Mouse (Mus musculus): Measurements from ENCODE around the gene Sun3. TPM values are rescaled to one million over a fixed set of nuclear protein-coding genes. Genes with fewer than 3 reads are reported as not detected.

Sun3 gene
- 0.08 TPM in 1 of 2 replicates, not detected in the other for polyA plus RNA-seq (2012; rRNA removed)

GRCm38 (mm10) chr11:9048703-9049060 lies at the start of gene Sun3:
Sun3 (minus strand) TSS chr11:9048991.
- no peak for TF ChIP-seq CTCF (IDR thresholded peaks at IDR 0.05; ENCODE audit: extremely low read depth, insufficient read depth, low read length)
- peak within 1 kb of the TSS; percentile 47 for H3K4me3 ChIP-seq (ENCODE audit: insufficient read depth, low read length)
- H3K27ac ChIP-seq (ENCODE audit: insufficient read depth, low read length) = no peak within 1 kb of the TSS
- H3K4me1 ChIP-seq (ENCODE audit: control insufficient read depth, insufficient read depth, low read length) = peaks cover 3% of the 10 kb centered on the region

- TF ChIP-seq POLR2A (IDR thresholded peaks at IDR 0.05; ENCODE audit: extremely low read depth, insufficient read depth, low read length) = no peak
- no peak for TF ChIP-seq CTCF (IDR thresholded peaks at IDR 0.05; ENCODE audit: extremely low read depth, insufficient read depth, low read length)
- Histone ChIP-seq H3K4me1 (ENCODE audit: control insufficient read depth, insufficient read depth, low read length) (no peaks in the 10 kb centered on the region), H3K4me3 (ENCODE audit: insufficient read depth, low read length) (no peak overlapping the region), H3K27ac (ENCODE audit: insufficient read depth, low read length) (no peak overlapping the region)
These were observed 27.7 kb upstream of the Sun3 start for GRCm38 (mm10) chr11:9076444-9076843.

DNA sequence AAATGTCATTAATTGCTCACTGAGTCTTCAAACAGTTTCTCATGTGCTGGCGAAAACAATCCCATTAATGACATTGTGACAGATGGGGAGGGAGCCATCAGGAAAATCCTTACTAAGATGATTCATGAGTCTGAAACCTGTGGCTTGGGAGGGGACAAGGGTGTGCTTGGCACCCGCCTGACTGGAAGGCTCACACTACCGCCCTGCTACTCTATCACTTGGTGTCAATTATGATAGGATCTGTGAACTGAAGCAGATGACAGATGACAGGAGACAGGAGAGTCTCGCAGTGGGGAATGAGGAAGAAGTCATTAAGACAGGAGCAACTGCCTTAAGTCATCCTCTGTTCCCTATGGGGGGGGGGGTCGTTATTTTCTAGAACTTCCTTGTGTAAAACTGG lies 11.7 kb upstream of the Sun3 start:
- TF ChIP-seq POLR2A (IDR thresholded peaks at IDR 0.05; ENCODE audit: extremely low read depth, insufficient read depth, low read length) (no peak), CTCF (IDR thresholded peaks at IDR 0.05; ENCODE audit: extremely low read depth, insufficient read depth, low read length) (no peak)
- no peak overlapping the region for H3K4me3 ChIP-seq (ENCODE audit: insufficient read depth, low read length)
- no peaks in the 10 kb centered on the region for H3K4me1 ChIP-seq (ENCODE audit: control insufficient read depth, insufficient read depth, low read length)
- H3K27ac ChIP-seq (ENCODE audit: insufficient read depth, low read length) = no peak overlapping the region

GRCm38 (mm10) chr11:9060029-9060428 lies 11.2 kb upstream of the Sun3 start:
- no peak overlapping the region for H3K4me3 ChIP-seq (ENCODE audit: insufficient read depth, low read length)
- no peaks in the 10 kb centered on the region for H3K4me1 ChIP-seq (ENCODE audit: control insufficient read depth, insufficient read depth, low read length)
- H3K27ac ChIP-seq (ENCODE audit: insufficient read depth, low read length) = no peak overlapping the region
- TF ChIP-seq POLR2A (IDR thresholded peaks at IDR 0.05; ENCODE audit: extremely low read depth, insufficient read depth, low read length) = no peak
- TF ChIP-seq CTCF (IDR thresholded peaks at IDR 0.05; ENCODE audit: extremely low read depth, insufficient read depth, low read length) = no peak

DNA sequence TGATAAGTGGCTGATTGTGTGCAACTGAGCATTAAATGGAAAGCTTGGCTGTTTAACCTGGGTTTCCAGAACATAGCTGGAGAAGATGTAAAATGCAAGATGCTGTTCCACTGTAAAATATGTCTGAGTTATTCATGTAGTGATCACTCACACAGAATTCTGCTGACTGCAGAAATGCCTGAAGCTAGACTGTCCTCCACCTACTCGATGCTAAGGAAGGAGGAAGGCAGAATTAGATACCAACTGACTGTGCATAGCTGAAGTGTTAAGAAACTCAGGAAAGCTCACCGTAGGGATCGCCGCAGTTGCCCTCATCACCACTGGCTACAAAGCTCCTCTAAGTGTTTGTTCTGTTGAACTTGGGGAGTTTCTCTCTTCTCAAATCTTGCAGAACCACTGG lies 8.9 kb upstream of the Sun3 start:
- TF ChIP-seq CTCF (IDR thresholded peaks at IDR 0.05; ENCODE audit: extremely low read depth, insufficient read depth, low read length) = no peak
- no peak for TF ChIP-seq POLR2A (IDR thresholded peaks at IDR 0.05; ENCODE audit: extremely low read depth, insufficient read depth, low read length)
- Histone ChIP-seq H3K4me1 (ENCODE audit: control insufficient read depth, insufficient read depth, low read length) (no peaks in the 10 kb centered on the region), H3K27ac (ENCODE audit: insufficient read depth, low read length) (no peak overlapping the region), H3K4me3 (ENCODE audit: insufficient read depth, low read length) (no peak overlapping the region)

DNA sequence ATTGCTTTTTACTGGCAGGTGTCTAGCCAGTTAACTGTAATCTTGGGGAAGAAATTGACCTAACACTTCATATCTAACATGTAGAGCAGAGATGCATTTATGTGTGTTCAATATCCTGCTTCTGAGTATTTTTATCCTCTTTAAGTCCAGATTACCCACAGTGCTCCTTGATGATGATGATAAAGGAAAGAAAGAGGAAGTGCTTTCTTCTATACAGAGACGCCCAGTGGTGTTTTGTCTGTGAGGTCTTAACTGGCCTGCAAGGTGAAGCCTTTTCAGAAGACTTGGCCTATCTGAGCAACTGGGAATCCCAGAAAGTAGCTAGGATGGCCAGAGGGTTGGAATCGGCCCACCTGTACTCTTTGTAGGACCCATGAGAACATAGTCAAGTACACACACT lies 8.1 kb upstream of the Sun3 start:
- H3K4me3 ChIP-seq (ENCODE audit: insufficient read depth, low read length) = no peak overlapping the region
- H3K4me1 ChIP-seq (ENCODE audit: control insufficient read depth, insufficient read depth, low read length) = no peaks in the 10 kb centered on the region
- no peak overlapping the region for H3K27ac ChIP-seq (ENCODE audit: insufficient read depth, low read length)
- TF ChIP-seq CTCF (IDR thresholded peaks at IDR 0.05; ENCODE audit: extremely low read depth, insufficient read depth, low read length) (no peak), POLR2A (IDR thresholded peaks at IDR 0.05; ENCODE audit: extremely low read depth, insufficient read depth, low read length) (no peak)

- Histone ChIP-seq H3K27ac (ENCODE audit: insufficient read depth, low read length) (no peak overlapping the region), H3K4me1 (ENCODE audit: control insufficient read depth, insufficient read depth, low read length) (peaks cover 3% of the 10 kb centered on the region), H3K4me3 (ENCODE audit: insufficient read depth, low read length) (no peak overlapping the region)
- no peak for TF ChIP-seq POLR2A (IDR thresholded peaks at IDR 0.05; ENCODE audit: extremely low read depth, insufficient read depth, low read length)
- no peak for TF ChIP-seq CTCF (IDR thresholded peaks at IDR 0.05; ENCODE audit: extremely low read depth, insufficient read depth, low read length)
These were observed 3.1 kb upstream of the Sun3 start for GRCm38 (mm10) chr11:9051895-9052294.

- TF ChIP-seq CTCF (IDR thresholded peaks at IDR 0.05; ENCODE audit: extremely low read depth, insufficient read depth, low read length) (no peak), POLR2A (IDR thresholded peaks at IDR 0.05; ENCODE audit: extremely low read depth, insufficient read depth, low read length) (no peak)
- peaks cover 3% of the 10 kb centered on the region for H3K4me1 ChIP-seq (ENCODE audit: control insufficient read depth, insufficient read depth, low read length)
- no peak overlapping the region for H3K4me3 ChIP-seq (ENCODE audit: insufficient read depth, low read length)
- H3K27ac ChIP-seq (ENCODE audit: insufficient read depth, low read length) = no peak overlapping the region
These were observed 1.4 kb upstream of the Sun3 start for GRCm38 (mm10) chr11:9050241-9050640.

- Histone ChIP-seq H3K4me1 (ENCODE audit: control insufficient read depth, insufficient read depth, low read length) (peaks cover 3% of the 10 kb centered on the region), H3K27ac (ENCODE audit: insufficient read depth, low read length) (no peak within 1 kb of the TSS), H3K4me3 (ENCODE audit: insufficient read depth, low read length) (peak within 1 kb of the TSS; percentile 47)
- no peak for TF ChIP-seq POLR2A (IDR thresholded peaks at IDR 0.05; ENCODE audit: extremely low read depth, insufficient read depth, low read length)
- no peak for TF ChIP-seq CTCF (IDR thresholded peaks at IDR 0.05; ENCODE audit: extremely low read depth, insufficient read depth, low read length)
These were observed 634 bp downstream of the Sun3 start, which contains the start of gene Gm11992 for GRCm38 (mm10) chr11:9048011-9048702. Gm11992 (plus strand) TSS chr11:9048594.

- peaks cover 3% of the 10 kb centered on the region for H3K4me1 ChIP-seq (ENCODE audit: control insufficient read depth, insufficient read depth, low read length)
These were observed 1.7 kb downstream of the Sun3 start for GRCm38 (mm10) chr11:9047044-9047443.

More at GRCm38 (mm10) chr11:9047044-9047443, 1.7 kb downstream of the Sun3 start:
- TF ChIP-seq POLR2A (IDR thresholded peaks at IDR 0.05; ENCODE audit: extremely low read depth, insufficient read depth, low read length) (no peak), CTCF (IDR thresholded peaks at IDR 0.05; ENCODE audit: extremely low read depth, insufficient read depth, low read length) (no peak)
- Histone ChIP-seq H3K27ac (ENCODE audit: insufficient read depth, low read length) (no peak overlapping the region), H3K4me3 (ENCODE audit: insufficient read depth, low read length) (no peak overlapping the region)
